Mouse (Mus musculus) heart, embryonic 16.5 days (tissue): ENCODE data around the gene Gm18336. TPM values are rescaled to one million over a fixed set of nuclear protein-coding genes. Genes with fewer than 3 reads are reported as not detected.

Experiments used
- ATAC-seq: fragments of 200-750 bp; cut with Nextera tagmentation; replicated peaks from 2 replicates; pipeline ENCODE4 v1.8.0; 2017; ENCODE audit warnings: moderate number of reproducible peaks; ENCODE audit not compliant: insufficient read depth, low FRiP score; ENCODE audit errors: extremely low read depth
- H3K27ac ChIP-seq: fragments of 300-500 bp; sonication (generic); 2 replicates; pipeline ENCODE4 v1.5.1; 2014; ENCODE audit warnings: mild to moderate bottlenecking, low read length, control low read depth, moderate library complexity
- H3K27me3 ChIP-seq: fragments of 300-500 bp; sonication (generic); 2 replicates; pipeline ENCODE4 v1.6.1; 2014; ENCODE audit warnings: low read length, mixed read lengths; ENCODE audit not compliant: control insufficient read depth, insufficient read depth
- H3K36me3 ChIP-seq: fragments of 300-500 bp; sonication (generic); 2 replicates; pipeline ENCODE4 v1.6.1; 2014; ENCODE audit not compliant: control insufficient read depth, insufficient read depth
- H3K4me1 ChIP-seq: fragments of 300-500 bp; sonication (generic); 2 replicates; pipeline ENCODE4 v1.6.1; 2014; ENCODE audit warnings: low read length, mixed read lengths; ENCODE audit not compliant: control insufficient read depth, insufficient read depth
- H3K4me2 ChIP-seq: fragments of 300-500 bp; sonication (generic); 2 replicates; pipeline ENCODE4 v1.6.1; 2014; ENCODE audit warnings: low read depth, mild to moderate bottlenecking, control low read depth, low read length
- H3K4me3 ChIP-seq: fragments of 300-500 bp; sonication (generic); 2 replicates; pipeline ENCODE4 v1.5.1; 2014; ENCODE audit warnings: mild to moderate bottlenecking, control low read depth, low read length
- H3K9ac ChIP-seq: fragments of 300-500 bp; sonication (generic); 2 replicates; pipeline ENCODE4 v1.6.1; 2014; ENCODE audit warnings: low read length, control low read depth
- H3K9me3 ChIP-seq: fragments of 300-500 bp; sonication (generic); replicated peaks from 2 replicates; pipeline ENCODE4 v1.6.1; 2016; ENCODE audit warnings: low read length; ENCODE audit not compliant: control insufficient read depth
- WGBS: fragments of 180-500 bp; shearing (Covaris S2); extraction: QIAGEN DNeasy Blood & Tissue Kit; methylation state at CpG from one replicate; pipeline ENCODE4 v1.1.7; 2014; 5-methylcytosine and 5-hydroxymethylcytosine counted together
- polyA plus RNA-seq: library from polyadenylated mRNA; unstranded; fragments of >200 nt; fragmentation: Nextera tagmentation; extraction: Ambion mirVana; gene quantifications from 2 replicates; pipeline ENCODE4 v1.2.1, GENCODE M21; 2015

Gm18336 gene
- polyA plus RNA-seq, 1 experiment from 2014 or later, result not detected

- ATAC-seq, result no peak
- H3K27me3 ChIP-seq, result no peaks in the 10 kb centered on the region
- no peak overlapping the region for H3K4me2 ChIP-seq
- WGBS, result 73% methylated on average over 1 of the region's 1 CpGs
- H3K9me3 ChIP-seq, result no peaks in the 10 kb centered on the region
- H3K4me3 ChIP-seq, result no peak overlapping the region
- no peaks in the 10 kb centered on the region for H3K36me3 ChIP-seq
- no peaks in the 10 kb centered on the region for H3K4me1 ChIP-seq
- no peak overlapping the region for H3K27ac ChIP-seq
- H3K9ac ChIP-seq, result no peak overlapping the region
Observed at GRCm38 (mm10) chrX:73396446-73396845, 2.1 kb downstream of the Gm18336 start.

- no peak overlapping the region for H3K27ac ChIP-seq
- H3K4me3 ChIP-seq, result no peak overlapping the region
- no peaks in the 10 kb centered on the region for H3K27me3 ChIP-seq
- no peak for ATAC-seq
- no peaks in the 10 kb centered on the region for H3K9me3 ChIP-seq
- no peak overlapping the region for H3K4me2 ChIP-seq
- no peaks in the 10 kb centered on the region for H3K36me3 ChIP-seq
- H3K9ac ChIP-seq, result no peak overlapping the region
- H3K4me1 ChIP-seq, result no peaks in the 10 kb centered on the region
- WGBS, result 63% methylated on average over 4 of the region's 4 CpGs
Observed at GRCm38 (mm10) chrX:73391481-73391880, 7.1 kb downstream of the Gm18336 start.

- Histone ChIP-seq H3K4me2 (no peak overlapping the region), H3K27ac (no peak overlapping the region), H3K4me3 (no peak overlapping the region), H3K4me1 (no peaks in the 10 kb centered on the region), H3K27me3 (no peaks in the 10 kb centered on the region; the same call in 1 of the 2 replicates), H3K9me3 (no peaks in the 10 kb centered on the region), H3K9ac (no peak overlapping the region), H3K36me3 (no peaks in the 10 kb centered on the region)
- ATAC-seq, result no peak
- 16% methylated on average over 1 of the region's 1 CpGs for WGBS
Observed at GRCm38 (mm10) chrX:73384924-73385323, 13.6 kb downstream of the Gm18336 start.

GRCm38 (mm10) chrX:73384419-73384818 is 14.1 kb downstream of the Gm18336 start:
- Histone ChIP-seq H3K36me3 (no peaks in the 10 kb centered on the region), H3K9ac (no peak overlapping the region), H3K27me3 (no peaks in the 10 kb centered on the region; the same call in 1 of the 2 replicates), H3K4me3 (no peak overlapping the region), H3K4me2 (no peak overlapping the region), H3K9me3 (no peaks in the 10 kb centered on the region), H3K27ac (no peak overlapping the region), H3K4me1 (no peaks in the 10 kb centered on the region)
- 66% methylated on average over 6 of the region's 6 CpGs for WGBS
- ATAC-seq, result no peak

- Histone ChIP-seq H3K4me2 (no peak overlapping the region), H3K9me3 (no peaks in the 10 kb centered on the region), H3K36me3 (no peaks in the 10 kb centered on the region; the same call in 1 of the 2 replicates), H3K27ac (no peak overlapping the region), H3K4me3 (no peak overlapping the region), H3K9ac (no peak overlapping the region), H3K27me3 (no peaks in the 10 kb centered on the region), H3K4me1 (no peaks in the 10 kb centered on the region)
- no peak for ATAC-seq
Observed at GRCm38 (mm10) chrX:73363291-73363690, 35.2 kb downstream of the Gm18336 start.

GRCm38 (mm10) chrX:73356719-73357118 is 41.8 kb downstream of the Gm18336 start:
- Histone ChIP-seq H3K4me1 (no peaks in the 10 kb centered on the region), H3K9me3 (no peaks in the 10 kb centered on the region; the same call in 1 of the 2 replicates), H3K36me3 (peaks cover 42% of the 10 kb centered on the region), H3K4me3 (no peak overlapping the region), H3K4me2 (no peak overlapping the region), H3K9ac (no peak overlapping the region), H3K27ac (no peak overlapping the region), H3K27me3 (no peaks in the 10 kb centered on the region)
- 78% methylated on average over 1 of the region's 1 CpGs for WGBS
- no peak for ATAC-seq

GRCm38 (mm10) chrX:73356163-73356562 is 42.4 kb downstream of the Gm18336 start:
- WGBS, result 92% methylated on average over 2 of the region's 2 CpGs
- Histone ChIP-seq H3K4me1 (no peaks in the 10 kb centered on the region), H3K27me3 (no peaks in the 10 kb centered on the region), H3K36me3 (peaks cover 44% of the 10 kb centered on the region), H3K4me3 (no peak overlapping the region), H3K27ac (no peak overlapping the region), H3K9me3 (no peaks in the 10 kb centered on the region; the same call in 1 of the 2 replicates), H3K9ac (no peak overlapping the region), H3K4me2 (no peak overlapping the region)
- ATAC-seq, result no peak

Other genes with a start within 250 kb of the Gm18336 start
- gene Xlr5b, start 249.9 kb downstream of the Gm18336 start, polyA plus RNA-seq, result not detected in 2 replicates
- not detected in 2 replicates for gene DXBay18, start 249.3 kb downstream of the Gm18336 start, polyA plus RNA-seq
- gene Spin2d, start 221.7 kb downstream of the Gm18336 start, polyA plus RNA-seq, result not detected in 2 replicates
- 6.3 and 6.5 TPM in 2 replicates for gene Xlr3b, start 206.5 kb downstream of the Gm18336 start, polyA plus RNA-seq
- gene Xlr4b, start 184.4 kb downstream of the Gm18336 start, polyA plus RNA-seq, result 2.4 and 4.1 TPM in 2 replicates
- 11.8 and 11.9 TPM in 2 replicates for gene F8a, start 170.4 kb downstream of the Gm18336 start, polyA plus RNA-seq
- 0.39 and 1.8 TPM in 2 replicates for gene Xlr4c, start 155.6 kb downstream of the Gm18336 start, polyA plus RNA-seq
- not detected in 2 replicates for gene Xlr3c, start 133.3 kb downstream of the Gm18336 start, polyA plus RNA-seq
- not detected in 2 replicates for gene Xlr5a, start 105.8 kb downstream of the Gm18336 start, polyA plus RNA-seq
- gene Xlr5c, start 105.8 kb downstream of the Gm18336 start, polyA plus RNA-seq, result not detected in 2 replicates
- gene Gm45015, start 61.9 kb downstream of the Gm18336 start, polyA plus RNA-seq, result not detected in 2 replicates
- gene Zfp275, start 56.1 kb downstream of the Gm18336 start, polyA plus RNA-seq, result 8.4 and 10.0 TPM in 2 replicates
- not detected in 2 replicates for gene Zfp92, start 12.4 kb upstream of the Gm18336 start, polyA plus RNA-seq
- gene Trex2, start 36.6 kb upstream of the Gm18336 start, polyA plus RNA-seq, result not detected in 2 replicates
- gene Haus7, start 60.3 kb upstream of the Gm18336 start, polyA plus RNA-seq, result 40.2 and 42.3 TPM in 2 replicates
- 98.9 and 99.9 TPM in 2 replicates for gene Bgn, start 84.9 kb upstream of the Gm18336 start, polyA plus RNA-seq
- gene Atp2b3, start 104.3 kb upstream of the Gm18336 start, polyA plus RNA-seq, result 0.14 and 0.22 TPM in 2 replicates
- 1.1 and 1.7 TPM in 2 replicates for gene Dusp9, start 240.7 kb upstream of the Gm18336 start, polyA plus RNA-seq